Mouse (Mus musculus): ENCODE data around the gene Lrp6.

- TF ChIP-seq MAX (IDR thresholded peaks at IDR 0.05; ENCODE audit: low read depth), result no peak
- no peak for TF ChIP-seq POLR2A (IDR thresholded peaks at IDR 0.05; ENCODE audit: insufficient read length, low read depth)
- no peak for TF ChIP-seq CEBPB (IDR thresholded peaks at IDR 0.05; ENCODE audit: insufficient read depth, poor library complexity, severe bottlenecking)
- no peak for TF ChIP-seq USF1 (IDR thresholded peaks at IDR 0.05; ENCODE audit: low read depth)
- TF ChIP-seq POLR2AphosphoS2 (IDR thresholded peaks at IDR 0.05; ENCODE audit: insufficient read length, low read depth), result no peak
- TF ChIP-seq MYOG (IDR thresholded peaks at IDR 0.05; ENCODE audit: control insufficient read depth in 1 of 3, insufficient read depth in 1 of 3, insufficient read length in 2 of 3, low read depth in 2 of 3), result no peak
- TF ChIP-seq TCF12 (IDR thresholded peaks at IDR 0.05; ENCODE audit: insufficient read depth, poor library complexity, severe bottlenecking), result no peak
- no peak for TF ChIP-seq SRF (IDR thresholded peaks at IDR 0.05; ENCODE audit: control insufficient read depth, insufficient read length, low read depth)
- no peak for TF ChIP-seq MYOD1 (IDR thresholded peaks at IDR 0.05; ENCODE audit: control insufficient read depth in 1 of 3, insufficient read length in 2 of 3, low read depth in 2 of 3)
- no peak for TF ChIP-seq REST (IDR thresholded peaks at IDR 0.05; ENCODE audit: insufficient read depth, insufficient read length)
- no peak for TF ChIP-seq E2F4 (IDR thresholded peaks at IDR 0.05; ENCODE audit: insufficient read depth)
These were observed 135.2 kb downstream of the Lrp6 start for GRCm38 (mm10) chr6:134431583-134431982.

Measured in myocyte (in vitro differentiated cells).